Mouse (Mus musculus) myocyte (in vitro differentiated cells): ENCODE data around the gene Pimreg. TPM values are rescaled to one million over a fixed set of nuclear protein-coding genes. Genes with fewer than 3 reads are reported as not detected.

Source experiments
- H3K27me3 ChIP-seq: one replicate; pipeline ENCODE4 v1.6.1; 2011; ENCODE audit not compliant: control insufficient read depth, insufficient read depth, insufficient read length
- H3K36me3 ChIP-seq: one replicate; pipeline ENCODE4 v1.6.1; 2011; ENCODE audit not compliant: control insufficient read depth, insufficient read depth
- H3K4me2 ChIP-seq: one replicate; pipeline ENCODE4 v1.6.1; 2011; ENCODE audit warnings: low read depth, control low read depth
- H3K4me3 ChIP-seq: one replicate; pipeline ENCODE4 v1.5.1; 2011; ENCODE audit warnings: mild to moderate bottlenecking, control low read depth, moderate library complexity
- H3K79me2 ChIP-seq: one replicate; pipeline ENCODE4 v1.6.1; 2011; ENCODE audit not compliant: control insufficient read depth, insufficient read depth
- H3ac ChIP-seq: one replicate; pipeline ENCODE4 v1.6.1; 2011; ENCODE audit not compliant: control insufficient read depth, insufficient read length
- CEBPB ChIP-seq: IDR thresholded peaks from 2 replicates; pipeline ENCODE4 v1.6.1; 2011; ENCODE audit warnings: mild to moderate bottlenecking, moderate library complexity; ENCODE audit not compliant: poor library complexity, insufficient read depth, severe bottlenecking
- E2F4 ChIP-seq: IDR thresholded peaks from one replicate; pipeline ENCODE4 v1.6.1; 2011; ENCODE audit warnings: mild to moderate bottlenecking, control low read depth, moderate library complexity; ENCODE audit not compliant: insufficient read depth
- MAX ChIP-seq: IDR thresholded peaks from one replicate; pipeline ENCODE4 v1.6.1; 2011; ENCODE audit warnings: low read depth, mild to moderate bottlenecking, control low read depth
- MYOD1 ChIP-seq, 3 experiments: IDR thresholded peaks; one replicate each; pipeline ENCODE4 v1.6.1; 2011; ENCODE audit warnings: control low read depth in 2 of 3, low read depth in 2 of 3, mild to moderate bottlenecking in 2 of 3, moderate library complexity in 1 of 3; ENCODE audit not compliant: insufficient read length in 2 of 3, control insufficient read depth in 1 of 3
- MYOG ChIP-seq, 3 experiments: IDR thresholded peaks; one replicate each; pipeline ENCODE4 v1.6.1; 2011; ENCODE audit warnings: control low read depth in 2 of 3, low read depth in 2 of 3, mild to moderate bottlenecking in 2 of 3; ENCODE audit not compliant: insufficient read length in 2 of 3, control insufficient read depth in 1 of 3, insufficient read depth in 1 of 3
- POLR2A ChIP-seq: IDR thresholded peaks from one replicate; pipeline ENCODE4 v1.6.1; 2011; ENCODE audit warnings: low read depth, mild to moderate bottlenecking, control low read depth, moderate library complexity; ENCODE audit not compliant: insufficient read length
- POLR2AphosphoS2 ChIP-seq: IDR thresholded peaks from one replicate; pipeline ENCODE4 v1.6.1; 2011; ENCODE audit warnings: low read depth, control low read depth; ENCODE audit not compliant: insufficient read length
- REST ChIP-seq: IDR thresholded peaks from one replicate; pipeline ENCODE4 v1.6.1; 2011; ENCODE audit warnings: mild to moderate bottlenecking, control low read depth, moderate library complexity; ENCODE audit not compliant: insufficient read depth, insufficient read length
- SRF ChIP-seq: IDR thresholded peaks from one replicate; pipeline ENCODE4 v1.6.1; 2011; ENCODE audit warnings: low read depth; ENCODE audit not compliant: control insufficient read depth, insufficient read length
- TCF12 ChIP-seq: IDR thresholded peaks from one replicate; pipeline ENCODE4 v1.6.1; 2011; ENCODE audit warnings: mild to moderate bottlenecking, control low read depth; ENCODE audit not compliant: poor library complexity, insufficient read depth, severe bottlenecking
- TCF3 ChIP-seq: IDR thresholded peaks from one replicate; pipeline ENCODE4 v1.6.1; 2011; ENCODE audit warnings: low read depth, control low read depth; ENCODE audit not compliant: insufficient read length
- USF1 ChIP-seq: IDR thresholded peaks from one replicate; pipeline ENCODE4 v1.6.1; 2011; ENCODE audit warnings: low read depth, mild to moderate bottlenecking, control low read depth, moderate library complexity
- polyA plus RNA-seq: library from polyadenylated mRNA; unstranded; fragments of >200 nt; fragmentation: generic; extraction: Trizol; gene quantifications from one replicate; pipeline ENCODE4 v1.2.1, GENCODE M21; 2012; ENCODE audit warnings: missing spikeins

The Pimreg gene
- polyA plus RNA-seq, 1 experiment: 77.9 TPM

DNA sequence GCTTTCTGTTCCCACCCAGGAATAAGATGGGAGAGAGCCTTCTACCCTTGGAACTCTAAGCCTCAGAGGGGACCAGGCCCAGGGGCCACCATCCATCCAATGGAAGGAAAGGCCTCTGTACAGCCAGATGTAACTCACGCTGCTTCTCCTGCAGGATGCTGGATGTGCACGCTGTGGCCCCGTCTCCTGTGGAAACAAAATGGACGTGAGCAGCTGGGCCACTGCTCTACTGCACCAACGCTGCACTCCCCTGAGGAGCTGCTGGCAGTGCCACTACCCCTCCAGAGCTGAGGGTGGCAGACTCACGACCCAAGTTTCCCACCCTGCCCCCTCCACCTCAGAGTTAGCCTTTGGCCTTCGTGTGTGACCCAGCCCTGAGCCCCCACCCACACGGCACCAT is 50.6 kb downstream of the Pimreg start:
- H3K36me3 ChIP-seq: no peaks in the 10 kb centered on the region
- no peak overlapping the region for H3K4me2 ChIP-seq
- no peak overlapping the region for H3ac ChIP-seq
- no peak for TF ChIP-seq USF1
- TF ChIP-seq MYOD1 (IDR thresholded peaks at IDR 0.05; ENCODE audit: control insufficient read depth in 1 of 3, insufficient read length in 2 of 3, low read depth in 2 of 3): peak in 2 of 3 experiments; percentile 71 to 74
- no peaks in the 10 kb centered on the region for H3K79me2 ChIP-seq
- H3K4me3 ChIP-seq: no peak overlapping the region
- no peaks in the 10 kb centered on the region for H3K27me3 ChIP-seq

GRCm38 (mm10) chr11:72094442-72094841 is 52.6 kb downstream of the Pimreg start:
- no peak overlapping the region for H3ac ChIP-seq
- H3K4me2 ChIP-seq: no peak overlapping the region
- no peaks in the 10 kb centered on the region for H3K36me3 ChIP-seq
- H3K4me3 ChIP-seq: no peak overlapping the region
- TF ChIP-seq POLR2AphosphoS2 (no peak), SRF (no peak), MYOG (IDR thresholded peaks at IDR 0.05; ENCODE audit: control insufficient read depth in 1 of 3, insufficient read depth in 1 of 3, insufficient read length in 2 of 3, low read depth in 2 of 3) (no peak), MAX (no peak), USF1 (no peak), REST (no peak), MYOD1 (IDR thresholded peaks at IDR 0.05; ENCODE audit: control insufficient read depth in 1 of 3, insufficient read length in 2 of 3, low read depth in 2 of 3) (no peak), TCF12 (no peak), POLR2A (no peak)
- H3K27me3 ChIP-seq: peaks cover 10% of the 10 kb centered on the region
- H3K79me2 ChIP-seq: no peaks in the 10 kb centered on the region

DNA sequence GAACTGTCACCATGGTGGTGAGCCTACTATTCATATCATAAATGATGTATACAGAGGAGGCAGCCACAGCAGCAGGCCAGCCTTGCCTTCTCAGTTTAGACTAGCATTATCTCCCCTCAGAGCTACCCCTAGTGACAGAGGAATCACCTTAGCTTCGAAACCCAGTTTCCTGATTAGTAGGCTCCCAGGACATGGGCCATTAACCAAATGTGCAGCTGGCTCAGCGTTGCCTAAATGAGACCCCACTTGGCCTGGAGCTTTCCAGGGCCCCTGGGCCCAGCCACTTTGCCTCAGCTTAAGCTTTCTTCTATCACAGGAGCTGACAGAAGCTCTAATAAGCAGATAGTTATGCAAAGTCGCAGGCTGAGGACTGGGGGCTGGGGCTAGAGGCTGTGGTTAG is 54.2 kb downstream of the Pimreg start:
- TF ChIP-seq MAX (no peak), USF1 (no peak), TCF12 (no peak), E2F4 (no peak), TCF3 (no peak), SRF (no peak), POLR2AphosphoS2 (no peak), MYOD1 (IDR thresholded peaks at IDR 0.05; ENCODE audit: control insufficient read depth in 1 of 3, insufficient read length in 2 of 3, low read depth in 2 of 3) (no peak), MYOG (IDR thresholded peaks at IDR 0.05; ENCODE audit: control insufficient read depth in 1 of 3, insufficient read depth in 1 of 3, insufficient read length in 2 of 3, low read depth in 2 of 3) (no peak), CEBPB (no peak), POLR2A (no peak), REST (no peak)
- H3K4me3 ChIP-seq: no peak overlapping the region
- H3K27me3 ChIP-seq: peaks cover 15% of the 10 kb centered on the region
- no peaks in the 10 kb centered on the region for H3K36me3 ChIP-seq
- H3K4me2 ChIP-seq: no peak overlapping the region
- no peaks in the 10 kb centered on the region for H3K79me2 ChIP-seq
- H3ac ChIP-seq: no peak overlapping the region

Other genes with a start within 250 kb of the Pimreg start
- gene Aipl1, start 4.5 kb upstream of the Pimreg start, polyA plus RNA-seq: 0.38 TPM
- 0.04 TPM for gene Pitpnm3, start 93.7 kb downstream of the Pimreg start, polyA plus RNA-seq
- 0.10 TPM for gene Gm43951, start 164.8 kb downstream of the Pimreg start, polyA plus RNA-seq
- gene 4933427D14Rik, start 165.4 kb downstream of the Pimreg start, polyA plus RNA-seq: 2.8 TPM
- gene Txndc17, start 165.5 kb downstream of the Pimreg start, polyA plus RNA-seq: 110 TPM
- gene Med31, start 173.6 kb downstream of the Pimreg start, polyA plus RNA-seq: 20.1 TPM
- gene Slc13a5, start 225.2 kb downstream of the Pimreg start, polyA plus RNA-seq: 0.72 TPM